Mouse (Mus musculus) neural tube, embryonic 14.5 days (tissue): ENCODE data around the gene Nme3. TPM values are rescaled to one million over a fixed set of nuclear protein-coding genes. Genes with fewer than 3 reads are reported as not detected.

ENCODE experiments used
- ATAC-seq: fragments of 200-750 bp; cut with Nextera tagmentation; 2 replicates; pipeline ENCODE4 v1.8.0; 2017; ENCODE audit warnings: low read depth, mild to moderate bottlenecking, moderate TSS enrichment, moderate library complexity
- H3K27ac ChIP-seq: fragments of 300-500 bp; sonication (generic); 2 replicates; pipeline ENCODE4 v1.5.1; 2014; ENCODE audit warnings: low read depth, mild to moderate bottlenecking, control low read depth, low read length, moderate library complexity, mixed read lengths
- H3K27me3 ChIP-seq: fragments of 300-500 bp; sonication (generic); 2 replicates; pipeline ENCODE4 v1.6.1; 2014; ENCODE audit warnings: low read length; ENCODE audit not compliant: control insufficient read depth, insufficient read depth
- H3K36me3 ChIP-seq: fragments of 300-500 bp; sonication (generic); 2 replicates; pipeline ENCODE4 v1.6.1; 2014; ENCODE audit warnings: low read length, mixed read lengths; ENCODE audit not compliant: control insufficient read depth, insufficient read depth
- H3K4me1 ChIP-seq: fragments of 300-500 bp; sonication (generic); 2 replicates; pipeline ENCODE4 v1.6.1; 2014; ENCODE audit warnings: low read length; ENCODE audit not compliant: control insufficient read depth, insufficient read depth
- H3K4me2 ChIP-seq: fragments of 300-500 bp; sonication (generic); 2 replicates; pipeline ENCODE4 v1.6.1; 2014; ENCODE audit warnings: mild to moderate bottlenecking, low read depth, low read length, control low read depth
- H3K4me3 ChIP-seq: fragments of 300-500 bp; sonication (generic); 2 replicates; pipeline ENCODE4 v1.5.1; 2014; ENCODE audit warnings: low read depth, low read length, control low read depth, mixed read lengths
- H3K9ac ChIP-seq: fragments of 300-500 bp; sonication (generic); replicated peaks from 2 replicates; pipeline ENCODE4 v1.6.1; 2014; ENCODE audit warnings: low read depth, mild to moderate bottlenecking, control low read depth, low read length, mixed read lengths
- H3K9me3 ChIP-seq: fragments of 300-500 bp; sonication (generic); 2 replicates; pipeline ENCODE4 v1.6.1; 2016; ENCODE audit warnings: low read length; ENCODE audit not compliant: control insufficient read depth
- WGBS: fragments of 180-500 bp; shearing (Covaris S2); extraction: QIAGEN DNeasy Blood & Tissue Kit; methylation state at CpG from one replicate; pipeline ENCODE4 v1.1.7; 2014; 5-methylcytosine and 5-hydroxymethylcytosine counted together
- polyA plus RNA-seq: library from polyadenylated mRNA; unstranded; fragments of >200 nt; fragmentation: Nextera tagmentation; extraction: Ambion mirVana; gene quantifications from 2 replicates; pipeline ENCODE4 v1.2.1, GENCODE M21; 2014

The Nme3 gene
- polyA plus RNA-seq, 1 experiment from 2014 or later: 115 TPM

DNA sequence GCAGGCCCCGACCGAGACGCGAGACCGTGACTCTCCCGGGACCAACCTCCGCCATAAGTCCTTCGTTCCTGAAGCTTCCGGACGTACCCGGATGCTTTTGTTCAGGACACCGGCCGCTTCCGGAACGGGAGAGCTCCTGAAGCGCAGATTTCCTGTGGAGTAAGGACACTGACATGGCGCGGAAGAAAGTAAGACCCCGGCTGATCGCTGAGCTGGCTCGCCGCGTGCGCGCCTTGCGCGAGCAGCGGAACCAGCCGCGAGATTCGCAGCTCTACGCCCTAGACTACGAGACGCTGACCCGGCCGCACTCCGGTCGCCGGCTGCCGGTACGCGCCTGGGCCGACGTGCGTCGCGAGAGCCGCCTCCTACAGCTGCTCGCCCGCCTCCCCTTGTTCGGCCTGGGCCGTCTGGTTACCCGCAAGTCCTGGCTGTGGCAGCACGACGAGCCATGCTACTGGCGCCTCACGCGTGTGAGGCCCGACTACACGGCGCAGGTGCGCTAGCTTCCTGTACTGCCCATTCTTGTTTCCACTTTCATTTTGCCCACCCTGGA is 1.2 kb upstream of the Nme3 start, which contains the start of the genes Eme2 and Mrps34:
TSS of gene Eme2 (minus strand) at position 93 of the 553 bp plus-strand sequence.
TSS of gene Mrps34 (plus strand) at position 122 of the 553 bp plus-strand sequence.
- ATAC-seq: peak; percentile 54; the same call in 1 of the 2 replicates
- H3K4me2 ChIP-seq: peak within 1 kb of the TSS; percentile 95
- H3K27ac ChIP-seq: peak within 1 kb of the TSS; percentile 83
- H3K27me3 ChIP-seq: no peaks in the 10 kb centered on the region
- peaks cover 64% of the 10 kb centered on the region for H3K36me3 ChIP-seq
- peak within 1 kb of the TSS; percentile 81 for H3K4me3 ChIP-seq
- WGBS: under 1% methylated on average over 62 of the region's 62 CpGs
- peaks cover 30% of the 10 kb centered on the region for H3K4me1 ChIP-seq
- H3K9me3 ChIP-seq: no peaks in the 10 kb centered on the region
- H3K9ac ChIP-seq: peak within 1 kb of the TSS; percentile 85

DNA sequence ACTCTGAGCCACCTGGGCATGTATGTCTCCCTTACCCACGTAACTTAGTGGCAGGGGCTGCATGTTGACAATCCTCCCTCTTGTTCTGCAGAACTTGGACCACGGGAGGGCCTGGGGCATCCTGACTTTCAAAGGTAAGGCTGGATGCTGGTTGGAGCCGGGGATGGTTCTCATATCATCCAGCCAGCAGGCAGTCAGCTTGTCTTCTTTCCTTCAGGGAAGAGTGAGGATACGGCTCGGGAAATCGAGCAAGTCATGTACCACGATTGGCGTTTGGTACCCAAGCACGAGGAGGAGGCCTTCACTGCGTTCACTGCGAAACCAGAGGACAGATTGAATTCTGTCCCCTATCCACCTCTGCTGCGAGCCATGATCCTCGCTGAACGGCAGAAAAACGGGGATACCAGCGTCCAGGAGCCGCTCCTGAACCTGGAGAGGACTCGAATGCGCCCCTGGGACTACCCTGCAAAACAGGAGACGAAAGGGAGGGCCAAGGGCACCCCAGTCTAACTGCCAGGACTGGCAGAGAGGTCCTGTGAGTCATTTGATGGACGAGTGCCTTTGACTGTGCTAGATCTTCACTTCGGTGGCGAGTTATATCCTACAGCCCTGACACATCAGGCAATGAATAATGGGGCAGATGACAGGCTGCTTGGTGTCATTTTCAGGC is 594 bp upstream of the Nme3 start:
- peak overlapping the region; percentile 85 for H3K9ac ChIP-seq
- 9% methylated on average over 23 of the region's 23 CpGs for WGBS
- H3K4me3 ChIP-seq: peak overlapping the region; percentile 81
- H3K27me3 ChIP-seq: no peaks in the 10 kb centered on the region
- H3K9me3 ChIP-seq: no peaks in the 10 kb centered on the region
- peaks cover 65% of the 10 kb centered on the region for H3K36me3 ChIP-seq
- H3K4me1 ChIP-seq: peaks cover 30% of the 10 kb centered on the region
- H3K27ac ChIP-seq: peak overlapping the region; percentile 83
- peak overlapping the region; percentile 95 for H3K4me2 ChIP-seq
- ATAC-seq: no peak

DNA sequence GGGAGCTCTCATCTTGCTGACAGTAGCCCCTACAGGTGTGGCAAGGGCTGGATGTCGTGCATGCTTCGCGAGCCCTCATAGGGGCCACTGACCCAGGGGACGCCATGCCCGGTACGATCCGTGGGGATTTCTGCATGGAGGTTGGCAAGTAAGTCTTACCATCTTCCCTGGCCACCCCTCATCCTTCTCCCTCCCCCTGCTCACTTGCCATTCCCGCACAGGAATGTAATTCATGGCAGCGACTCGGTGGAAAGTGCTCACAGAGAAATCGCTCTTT is 631 bp downstream of the Nme3 start:
- H3K27me3 ChIP-seq: no peaks in the 10 kb centered on the region
- no peak for ATAC-seq
- WGBS: 27% methylated on average over 11 of the region's 11 CpGs
- H3K36me3 ChIP-seq: peaks cover 65% of the 10 kb centered on the region
- H3K4me1 ChIP-seq: peaks cover 30% of the 10 kb centered on the region
- peak overlapping the region; percentile 95 for H3K4me2 ChIP-seq
- H3K9me3 ChIP-seq: no peaks in the 10 kb centered on the region
- H3K9ac ChIP-seq: peak overlapping the region; percentile 85
- H3K27ac ChIP-seq: peak overlapping the region; percentile 69
- peak overlapping the region; percentile 81 for H3K4me3 ChIP-seq

DNA sequence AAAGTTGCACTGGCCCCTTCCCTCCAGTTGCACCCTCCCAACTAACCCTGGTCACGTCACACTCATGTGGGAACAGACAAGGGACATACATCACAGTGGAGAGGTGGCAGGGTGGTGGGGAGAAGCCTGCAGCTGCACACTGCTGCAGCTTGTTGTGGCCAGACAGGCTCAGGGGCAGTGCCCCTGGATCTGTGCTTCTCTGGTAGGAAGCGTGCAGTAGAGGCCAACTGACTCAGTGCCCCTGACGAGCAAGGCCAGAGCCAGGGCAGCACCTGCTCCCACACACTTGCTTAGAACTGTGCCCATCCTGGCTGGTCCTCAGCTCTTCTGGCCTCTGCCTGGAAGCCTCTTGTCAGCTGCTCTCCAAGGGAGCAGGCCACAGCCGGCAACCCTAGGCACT is 1.3 kb downstream of the Nme3 start:
- Histone ChIP-seq H3K27me3 (no peaks in the 10 kb centered on the region), H3K9ac (no peak overlapping the region), H3K27ac (no peak overlapping the region), H3K4me3 (peak overlapping the region; percentile 81; the same call in 1 of the 2 replicates), H3K4me2 (peak overlapping the region; percentile 95), H3K9me3 (no peaks in the 10 kb centered on the region), H3K4me1 (peaks cover 30% of the 10 kb centered on the region), H3K36me3 (peaks cover 65% of the 10 kb centered on the region)
- no peak for ATAC-seq
- WGBS: 78% methylated on average over 4 of the region's 4 CpGs

DNA sequence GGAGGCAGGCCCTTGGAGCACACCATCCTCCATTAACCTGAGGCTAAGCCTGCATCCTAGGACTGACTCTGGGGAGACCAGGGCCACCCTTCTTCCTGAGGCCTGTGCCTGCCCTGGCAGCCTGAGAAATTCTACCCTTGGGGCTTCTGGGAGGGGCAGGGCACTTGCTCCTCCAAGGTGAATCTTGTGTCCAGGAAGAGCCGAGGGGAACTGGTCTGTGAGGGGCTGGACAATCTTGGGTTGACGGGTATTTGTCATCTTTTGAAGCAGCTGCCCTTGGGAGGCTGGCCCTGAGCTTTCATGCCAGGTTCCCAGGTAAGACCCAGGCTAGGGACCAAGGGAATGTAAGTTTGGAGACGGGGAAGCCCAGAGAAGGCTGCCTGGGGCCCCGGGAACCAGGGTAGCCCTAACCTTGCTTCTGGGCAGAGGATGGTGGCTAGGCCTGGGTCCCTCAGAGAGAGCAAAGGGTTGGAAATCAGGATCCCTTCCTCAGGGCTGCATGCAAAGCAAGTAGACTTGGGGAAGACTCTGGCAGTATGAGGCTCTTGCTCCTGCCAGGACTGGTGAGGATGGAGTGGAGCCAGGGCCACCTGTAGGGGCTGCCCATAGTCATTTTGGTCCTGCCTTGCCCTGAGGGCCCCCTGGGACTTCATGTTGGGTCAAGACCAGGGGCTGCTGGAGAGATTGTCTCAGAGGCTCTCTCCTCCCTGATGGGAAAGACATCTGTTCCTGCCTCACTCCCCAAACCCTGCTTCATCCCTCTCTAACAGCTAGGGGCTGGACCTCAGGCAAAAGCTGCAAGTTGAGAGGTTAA is 1.9 kb downstream of the Nme3 start:
- Histone ChIP-seq H3K4me3 (peak overlapping the region; percentile 81; the same call in 1 of the 2 replicates), H3K27me3 (no peaks in the 10 kb centered on the region)
- no peak for ATAC-seq

DNA sequence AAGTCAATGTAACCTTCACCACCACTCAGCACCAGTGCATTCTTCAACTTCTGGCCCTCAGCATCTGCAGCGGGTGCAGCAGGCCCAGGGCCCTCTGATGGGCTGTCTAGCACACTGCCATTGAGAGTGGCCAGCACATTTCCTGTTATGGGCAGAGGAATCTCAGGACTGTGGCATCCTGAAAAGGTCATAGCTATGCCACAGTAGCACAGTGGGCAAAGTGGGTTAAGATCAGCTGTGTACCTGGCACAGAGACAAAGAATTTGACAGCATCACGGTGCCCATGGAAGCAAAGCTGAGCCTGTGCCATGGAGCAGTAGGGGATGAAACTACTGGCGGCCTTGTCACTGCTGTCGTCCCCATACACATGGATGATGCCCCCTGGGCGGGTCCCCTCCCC is 2.9 kb downstream of the Nme3 start:
- WGBS: 84% methylated on average over 5 of the region's 5 CpGs
- Histone ChIP-seq H3K4me2 (no peak overlapping the region), H3K9me3 (no peaks in the 10 kb centered on the region), H3K9ac (no peak overlapping the region), H3K27ac (no peak overlapping the region), H3K4me1 (peaks cover 21% of the 10 kb centered on the region), H3K36me3 (peaks cover 69% of the 10 kb centered on the region), H3K4me3 (no peak overlapping the region), H3K27me3 (no peaks in the 10 kb centered on the region)
- no peak for ATAC-seq

More for the DNA sequence above, 1.9 kb downstream of the Nme3 start:
- H3K4me1 ChIP-seq: peaks cover 30% of the 10 kb centered on the region
- no peak overlapping the region for H3K27ac ChIP-seq
- WGBS: 82% methylated on average over 4 of the region's 4 CpGs
- H3K9me3 ChIP-seq: no peaks in the 10 kb centered on the region
- H3K36me3 ChIP-seq: peaks cover 65% of the 10 kb centered on the region
- no peak overlapping the region for H3K9ac ChIP-seq
- H3K4me2 ChIP-seq: peak overlapping the region; percentile 95; the same call in 1 of the 2 replicates

DNA sequence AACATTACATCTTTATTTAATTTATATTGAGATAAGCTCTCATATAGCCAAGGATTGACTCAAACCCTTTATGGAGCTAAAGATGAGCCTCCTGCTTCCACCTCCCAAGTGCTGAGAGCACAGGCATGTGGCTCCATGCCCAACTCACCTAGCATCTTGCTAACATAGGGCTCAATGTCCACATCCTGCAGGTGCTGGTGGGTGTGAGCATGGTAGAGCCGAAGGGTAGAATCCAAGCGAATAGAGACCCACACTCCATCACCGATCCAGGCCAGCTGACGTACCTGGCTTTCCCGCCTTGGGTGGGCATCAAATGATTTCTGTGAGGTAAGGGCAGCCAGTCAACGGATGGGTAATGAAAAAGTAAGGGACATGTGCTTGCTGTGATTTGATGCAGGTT is 3.7 kb downstream of the Nme3 start:
- Histone ChIP-seq H3K4me1 (peaks cover 19% of the 10 kb centered on the region), H3K27ac (no peak overlapping the region), H3K36me3 (peaks cover 78% of the 10 kb centered on the region), H3K27me3 (no peaks in the 10 kb centered on the region), H3K4me2 (no peak overlapping the region), H3K9ac (no peak overlapping the region), H3K4me3 (no peak overlapping the region), H3K9me3 (no peaks in the 10 kb centered on the region)
- 95% methylated on average over 6 of the region's 6 CpGs for WGBS
- no peak for ATAC-seq

DNA sequence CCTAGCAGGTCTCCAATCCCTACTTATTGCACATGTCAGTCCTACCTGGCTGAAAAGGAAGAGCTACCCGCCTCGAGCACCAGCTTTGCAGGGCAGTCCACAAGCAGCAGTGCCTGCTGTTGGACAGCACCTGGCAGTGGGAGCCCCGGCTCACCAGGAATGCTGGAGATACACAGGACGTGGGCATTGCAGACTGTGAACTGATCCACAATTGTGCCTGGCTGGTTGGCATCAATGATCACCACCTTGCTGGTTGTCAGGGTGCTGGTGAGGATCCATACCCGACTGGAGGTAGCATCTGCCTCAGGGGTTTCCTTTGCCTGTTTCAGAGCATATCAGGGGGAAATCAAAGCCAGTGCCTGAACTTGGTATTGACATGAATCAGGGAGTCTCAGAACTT is 5.8 kb downstream of the Nme3 start:
- Histone ChIP-seq H3K4me3 (no peak overlapping the region), H3K4me1 (peaks cover 6% of the 10 kb centered on the region), H3K27me3 (no peaks in the 10 kb centered on the region), H3K36me3 (peaks cover 99% of the 10 kb centered on the region), H3K9ac (no peak overlapping the region), H3K9me3 (no peaks in the 10 kb centered on the region), H3K27ac (no peak overlapping the region), H3K4me2 (no peak overlapping the region)
- ATAC-seq: no peak
- 94% methylated on average over 5 of the region's 5 CpGs for WGBS
